Mouse (Mus musculus) retina, postnatal 1 day (tissue): ENCODE data around the gene Tcp1.
"Not testable (repeated sequence)": the region's sequence is repeated elsewhere in the genome, so short reads cannot be mapped to it uniquely, and the experiment has no call there.

ENCODE experiments used
- DNase-seq: peaks from one replicate; pipeline ENCODE4 v3.0.0-alpha.2; 2012

Gene Tcp1

DNA sequence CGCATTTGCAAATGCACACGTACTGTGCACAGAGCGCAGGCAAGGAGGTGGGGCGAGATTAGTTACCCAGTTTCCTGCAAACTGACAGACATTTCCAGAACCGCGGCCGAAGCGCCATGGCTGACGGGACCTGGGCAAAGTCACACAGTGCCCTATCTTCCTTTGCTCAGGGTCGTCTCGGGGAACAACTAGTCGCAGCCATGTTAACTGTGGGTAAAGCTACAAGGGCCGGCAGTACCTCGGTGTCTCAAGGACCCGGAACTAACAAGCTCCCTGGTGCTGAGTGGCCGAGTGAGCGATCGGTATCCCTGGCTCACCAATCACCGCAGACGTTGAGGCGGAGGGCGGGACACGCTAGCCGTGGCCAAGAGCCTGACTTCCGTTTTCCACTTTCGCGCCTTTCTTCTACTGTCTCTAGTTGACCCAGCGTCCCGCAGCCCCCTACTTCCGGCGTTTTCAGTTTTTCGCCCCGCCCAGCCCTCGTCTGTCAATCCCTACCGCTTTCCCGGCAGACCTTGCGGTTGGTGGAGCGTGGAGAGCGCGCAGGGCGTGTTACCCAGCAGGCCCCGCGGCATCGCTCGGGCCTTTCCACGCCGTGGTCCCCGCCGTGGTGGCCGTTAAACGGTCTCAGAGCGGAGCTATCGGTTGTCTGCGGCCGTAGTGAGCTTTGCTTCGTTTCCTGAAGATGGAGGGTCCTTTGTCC, 531 bp downstream of the Tcp1 start, which contains the start of gene Mrpl18:
TSS of gene Mrpl18 (minus strand) at position 465 of the 703 bp plus-strand sequence.
- DNase-seq, result peak; percentile 100

DNA sequence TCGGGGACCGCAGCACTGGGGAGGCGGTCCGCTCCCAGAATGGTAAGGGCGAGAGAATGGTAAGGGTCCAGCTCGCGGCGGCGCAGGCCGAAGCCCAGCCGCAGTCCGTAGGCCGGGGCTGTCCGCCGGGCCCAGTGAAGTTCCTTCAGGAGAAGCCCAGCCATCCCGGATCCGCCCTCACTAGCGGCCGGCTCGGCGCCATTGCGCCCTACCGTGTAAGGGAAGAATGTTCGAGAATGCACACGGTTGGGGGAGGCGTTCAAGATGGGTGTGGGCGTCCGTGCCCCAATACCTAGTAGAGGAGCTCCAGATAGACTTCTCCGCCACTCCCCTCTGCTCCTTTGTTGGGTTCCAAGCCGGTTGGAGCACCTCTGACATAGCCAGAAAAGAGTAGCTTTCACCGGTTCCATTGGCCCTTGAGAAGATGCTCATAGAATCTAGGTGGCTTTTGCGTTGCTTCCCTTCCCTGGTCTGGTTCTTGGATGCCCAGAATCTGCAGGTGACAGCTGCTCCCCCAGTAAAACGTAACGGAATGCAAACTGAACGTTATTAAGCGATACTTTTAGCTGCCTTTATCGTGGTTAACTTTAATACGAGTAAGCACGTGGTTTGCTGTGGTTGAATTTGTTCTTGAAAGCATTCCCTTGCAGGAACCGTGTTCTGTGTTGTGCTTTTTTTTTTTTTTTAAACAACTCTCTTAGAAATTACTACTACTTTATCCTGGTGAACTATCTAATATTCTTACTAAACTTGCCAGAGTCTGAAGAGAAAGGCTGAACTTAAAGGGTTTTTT, 1.3 kb downstream of the Tcp1 start:
- DNase-seq, result no peak

DNA sequence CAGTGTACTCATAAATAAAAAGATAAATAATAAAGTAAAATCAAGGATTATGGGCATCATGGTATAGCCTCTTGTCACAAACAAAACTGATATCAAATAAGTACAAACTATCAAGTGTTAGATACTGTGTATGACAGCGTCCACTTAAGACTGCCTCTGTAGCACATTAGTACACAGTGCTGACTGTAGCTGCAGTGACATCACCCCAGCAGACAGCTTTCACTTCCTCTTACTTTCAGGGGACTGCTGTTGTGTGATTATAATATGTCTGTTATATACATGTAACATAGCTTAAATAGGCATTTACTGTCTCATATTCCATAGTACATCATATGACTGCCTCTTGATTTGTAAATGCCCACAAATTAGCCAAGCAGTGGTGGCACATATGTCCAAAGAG, 5.6 kb downstream of the Tcp1 start:
- no peak for DNase-seq

- DNase-seq, result no peak
Observed at GRCm38 (mm10) chr17:12925001-12925400, 9.5 kb downstream of the Tcp1 start.

DNA sequence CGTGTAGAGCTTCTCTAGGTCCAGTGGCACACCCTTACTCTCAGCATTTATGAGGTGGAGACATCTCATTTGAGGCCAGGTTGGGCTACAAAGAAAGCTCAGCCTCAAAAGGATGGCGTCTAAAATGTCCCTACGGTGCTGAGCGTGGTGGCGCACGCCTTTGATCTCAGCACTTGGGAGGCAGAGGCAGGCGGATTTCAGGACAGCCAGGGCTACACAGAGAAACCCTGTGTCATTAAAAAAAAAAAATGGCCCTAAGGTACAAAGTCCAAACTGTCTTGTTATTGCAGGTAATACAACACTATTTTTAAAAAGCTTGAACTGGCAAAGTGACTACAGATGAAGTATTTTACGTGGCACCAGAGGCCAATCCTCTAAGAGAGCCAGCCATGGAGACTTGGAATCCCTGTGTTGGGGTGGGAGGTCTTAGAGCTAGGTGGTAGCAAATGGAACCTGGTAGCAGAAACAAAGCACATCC, 10.2 kb downstream of the Tcp1 start:
- no peak for DNase-seq

- DNase-seq, result not testable (repeated sequence)
Observed at GRCm38 (mm10) chr17:12931576-12931975, 16.1 kb downstream of the Tcp1 start.

GRCm38 (mm10) chr17:12935719-12936118, 20.2 kb downstream of the Tcp1 start:
- peak; percentile 34 for DNase-seq

GRCm38 (mm10) chr17:12937412-12937970, 22.0 kb downstream of the Tcp1 start:
- DNase-seq, result no peak

DNA sequence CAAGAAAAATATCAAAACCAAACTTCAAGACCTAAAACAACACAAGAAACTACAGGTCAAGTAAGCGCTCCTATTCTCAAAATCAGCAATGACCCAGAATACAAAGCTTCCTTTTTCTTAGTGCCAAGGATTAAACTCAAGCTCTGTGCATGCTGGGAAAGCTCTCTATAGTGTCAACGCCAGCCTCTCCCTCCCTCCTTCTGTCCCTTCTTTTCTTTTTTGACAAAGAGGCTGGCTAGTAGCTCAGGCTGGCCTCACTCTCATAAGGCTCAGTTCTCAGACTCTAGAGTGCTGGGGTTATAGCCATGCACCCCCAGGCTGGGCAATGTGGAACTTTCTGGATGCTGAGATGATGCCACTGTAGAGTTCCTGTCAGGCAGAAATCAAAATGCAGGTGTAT, 22.6 kb downstream of the Tcp1 start:
- no peak for DNase-seq

DNA sequence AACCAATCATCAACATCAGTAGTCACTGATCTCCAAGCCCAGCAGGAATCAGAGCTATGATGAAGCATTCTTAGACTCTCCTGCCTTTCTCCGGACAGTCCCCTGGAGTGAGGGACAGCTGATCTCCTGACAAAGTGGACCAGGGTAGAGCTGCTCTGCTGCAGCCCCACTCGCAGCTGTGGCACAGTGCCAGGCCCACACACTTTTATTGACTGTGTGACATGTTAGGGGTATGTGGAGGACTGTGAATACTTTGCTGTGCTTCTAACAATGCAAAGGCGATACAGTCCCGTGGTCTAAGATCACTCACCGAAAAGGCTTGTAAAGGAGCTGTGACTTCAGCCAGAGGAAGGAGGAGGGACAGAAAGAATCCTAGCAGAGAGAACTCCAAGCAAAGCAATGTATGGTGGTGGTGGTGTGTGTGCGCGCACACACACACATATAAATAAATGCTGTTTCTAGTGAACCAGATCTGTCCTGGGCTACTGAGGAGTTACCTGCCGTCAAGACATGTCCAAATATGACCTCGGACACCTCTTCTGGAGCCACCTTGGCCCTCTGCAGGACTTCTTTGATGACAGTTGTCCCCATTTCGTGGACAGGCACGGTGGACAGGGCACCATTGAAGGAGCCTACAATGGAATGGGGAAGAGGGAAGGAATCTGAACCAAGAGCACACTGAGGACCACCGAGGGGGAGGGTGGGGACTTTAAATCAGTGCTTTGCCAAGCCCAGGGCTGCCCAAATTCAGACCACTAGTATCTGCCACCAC, 24.1 kb downstream of the Tcp1 start:
- DNase-seq, result not testable (repeated sequence)

GRCm38 (mm10) chr17:12940151-12940805, 24.8 kb downstream of the Tcp1 start, which contains the start of gene Acat3:
TSS of gene Acat3 (minus strand) at chr17:12940600.
- DNase-seq, result no peak

GRCm38 (mm10) chr17:12941543-12942260, 26.2 kb downstream of the Tcp1 start:
- DNase-seq, result no peak

- DNase-seq, result no peak
Observed at GRCm38 (mm10) chr17:12942459-12943162, 27.1 kb downstream of the Tcp1 start.

DNA sequence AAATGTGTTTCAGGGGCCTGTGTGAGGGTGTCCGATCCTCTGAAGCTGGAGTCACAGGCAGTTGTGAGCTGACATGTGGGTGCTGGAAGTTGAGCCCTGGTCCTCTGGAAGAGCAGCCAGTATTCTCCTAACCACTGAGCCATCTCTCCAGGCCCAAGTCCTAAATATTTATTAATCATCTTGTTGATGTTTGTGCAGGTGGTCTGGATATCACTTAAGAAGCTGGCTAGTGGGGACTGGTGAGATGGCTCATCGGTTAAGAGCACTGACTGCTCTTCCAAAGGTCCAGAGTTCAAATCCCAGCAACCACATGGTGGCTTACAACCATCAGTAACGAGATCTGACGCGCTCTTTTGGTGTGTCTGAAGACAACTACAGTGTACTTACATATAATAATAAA, 34.2 kb downstream of the Tcp1 start:
- DNase-seq, result no peak

DNA sequence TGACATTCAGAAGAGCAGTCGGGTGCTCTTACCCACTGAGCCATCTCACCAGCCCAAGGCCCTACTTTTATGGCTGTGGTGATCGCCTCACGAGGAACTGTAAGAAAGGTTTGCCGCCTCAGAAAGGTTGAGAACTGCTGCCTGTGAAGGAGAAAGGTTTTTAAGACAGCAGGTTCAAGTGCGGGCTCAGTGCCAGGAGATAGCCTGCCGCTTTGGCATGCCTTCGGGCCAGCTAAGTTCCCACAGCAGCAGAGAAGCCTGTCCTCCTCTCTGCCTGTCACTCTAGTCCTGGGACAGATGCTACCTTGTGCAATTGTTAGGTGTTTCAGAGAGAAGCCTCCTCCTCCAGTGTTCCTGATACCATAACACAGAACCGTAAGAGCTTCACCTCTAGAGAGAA, 41.2 kb downstream of the Tcp1 start:
- DNase-seq, result no peak

GRCm38 (mm10) chr17:12959377-12959776, 43.9 kb downstream of the Tcp1 start:
- DNase-seq, result not testable (repeated sequence)

DNA sequence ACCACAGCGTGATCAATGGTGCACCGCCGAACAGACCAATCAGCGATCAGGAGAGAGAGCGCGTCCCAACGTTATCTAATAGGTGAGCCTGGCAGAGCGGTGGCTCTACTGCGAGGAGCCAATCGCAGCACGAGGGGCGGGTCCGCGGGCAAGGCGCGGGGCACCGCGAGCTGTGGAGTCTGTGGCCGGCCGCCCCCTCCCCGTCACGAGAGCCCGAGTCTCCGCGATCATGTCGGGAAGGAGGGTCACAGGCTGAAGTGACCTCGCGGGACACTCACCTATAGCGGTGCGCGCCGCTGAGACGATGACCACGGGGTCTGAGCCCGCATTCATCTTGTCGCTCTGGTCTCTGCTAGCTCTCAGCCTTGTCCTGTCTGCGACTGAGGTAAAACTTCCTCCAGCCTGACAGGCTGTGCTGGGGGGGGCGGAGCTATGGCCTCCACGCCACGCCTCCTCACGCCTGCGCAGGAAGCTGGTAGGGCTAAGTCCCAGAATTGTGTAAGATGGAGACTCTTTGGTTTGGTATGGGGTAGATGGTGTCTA, 44.9 kb downstream of the Tcp1 start, which contains the start of gene Acat2:
TSS of gene Acat2 (minus strand) at position 417 of the 543 bp plus-strand sequence.
- peak; percentile 96 for DNase-seq

DNA sequence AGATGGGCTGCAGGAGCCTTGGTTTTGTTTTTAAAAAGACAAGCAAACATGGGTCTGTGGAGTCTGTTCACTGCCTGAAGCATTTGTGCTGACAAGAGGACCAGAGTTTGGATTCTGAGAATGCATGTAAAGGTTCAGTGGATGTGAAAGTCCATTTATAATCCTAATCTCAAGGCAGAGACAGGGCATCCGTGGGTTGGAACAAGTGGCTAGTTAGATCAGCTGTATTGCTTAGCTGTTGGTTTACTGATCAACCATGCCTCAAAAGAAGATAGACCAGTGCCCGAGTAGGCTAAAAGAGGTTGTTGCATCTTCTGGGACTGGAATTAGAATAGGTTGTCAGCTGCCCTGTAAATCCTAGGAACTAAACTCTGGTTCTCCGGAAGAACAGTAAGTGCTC, 48.0 kb downstream of the Tcp1 start:
- no peak for DNase-seq

GRCm38 (mm10) chr17:12967173-12967572, 51.7 kb downstream of the Tcp1 start:
- no peak for DNase-seq

DNA sequence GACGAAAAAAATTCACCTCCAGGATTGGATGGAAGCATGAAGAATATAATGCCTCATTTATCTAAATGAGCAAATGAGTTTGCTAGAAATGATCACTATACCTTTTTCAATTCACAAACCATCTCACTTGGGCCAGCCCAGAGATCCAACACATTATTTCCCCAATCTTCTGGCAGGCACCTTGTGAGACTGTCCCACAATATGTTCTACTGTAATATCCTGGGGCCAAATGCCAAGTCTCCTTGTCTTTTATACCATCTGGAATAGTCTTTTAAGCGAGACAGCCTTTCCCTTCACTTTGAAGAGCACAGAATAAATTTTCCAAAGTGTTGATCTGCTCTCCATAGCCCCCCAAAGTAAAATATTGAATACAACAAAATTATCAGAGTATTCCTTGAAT, 58.4 kb downstream of the Tcp1 start:
- DNase-seq, result no peak
